Mouse (Mus musculus) right cerebral cortex, postnatal 14 days (tissue): ENCODE measurements around the gene Nt5c2.

Experiments used
- DNase-seq: peaks from one replicate; pipeline ENCODE4 v3.0.0; 2022

Nt5c2 gene

GRCm38 (mm10) chr19:46875790-46876189 is 139.2 kb downstream of the Nt5c2 start:
- peak; percentile 90 for DNase-seq

- DNase-seq, result no peak
Observed at GRCm38 (mm10) chr19:46873924-46874323, 141.0 kb downstream of the Nt5c2 start.

- DNase-seq, result no peak
Observed at GRCm38 (mm10) chr19:46871651-46872050, 143.3 kb downstream of the Nt5c2 start.

GRCm38 (mm10) chr19:46871096-46871495 is 143.9 kb downstream of the Nt5c2 start:
- no peak for DNase-seq

- peak; percentile 84 for DNase-seq
Observed at GRCm38 (mm10) chr19:46869526-46869925, 145.4 kb downstream of the Nt5c2 start.

GRCm38 (mm10) chr19:46869049-46869448 is 145.9 kb downstream of the Nt5c2 start:
- no peak for DNase-seq

GRCm38 (mm10) chr19:46865381-46865780 is 149.6 kb downstream of the Nt5c2 start:
- no peak for DNase-seq

GRCm38 (mm10) chr19:46864731-46865331 is 150.1 kb downstream of the Nt5c2 start:
- DNase-seq, result no peak

GRCm38 (mm10) chr19:46864079-46864478 is 150.9 kb downstream of the Nt5c2 start:
- no peak for DNase-seq

- DNase-seq, result no peak
Observed at GRCm38 (mm10) chr19:46863236-46863927, 151.6 kb downstream of the Nt5c2 start.

GRCm38 (mm10) chr19:46862556-46862955 is 152.4 kb downstream of the Nt5c2 start:
- DNase-seq, result no peak

- DNase-seq, result no peak
Observed at GRCm38 (mm10) chr19:46858200-46858599, 156.8 kb downstream of the Nt5c2 start.

- no peak for DNase-seq
Observed at GRCm38 (mm10) chr19:46857277-46857989, 157.5 kb downstream of the Nt5c2 start.

- no peak for DNase-seq
Observed at GRCm38 (mm10) chr19:46856780-46857179, 158.2 kb downstream of the Nt5c2 start.

- no peak for DNase-seq
Observed at GRCm38 (mm10) chr19:46856232-46856631, 158.7 kb downstream of the Nt5c2 start.

- no peak for DNase-seq
Observed at GRCm38 (mm10) chr19:46849443-46849997, 165.4 kb downstream of the Nt5c2 start.

GRCm38 (mm10) chr19:46848381-46849268 is 166.3 kb downstream of the Nt5c2 start:
- no peak for DNase-seq

GRCm38 (mm10) chr19:46846459-46846858 is 168.5 kb downstream of the Nt5c2 start:
- DNase-seq, result no peak

- no peak for DNase-seq
Observed at GRCm38 (mm10) chr19:46846056-46846455, 168.9 kb downstream of the Nt5c2 start.

GRCm38 (mm10) chr19:46843030-46843429 is 171.9 kb downstream of the Nt5c2 start:
- DNase-seq, result no peak

- no peak for DNase-seq
Observed at GRCm38 (mm10) chr19:46841016-46841415, 173.9 kb downstream of the Nt5c2 start.

GRCm38 (mm10) chr19:46837290-46838079 is 177.5 kb downstream of the Nt5c2 start:
- no peak for DNase-seq
